Mouse (Mus musculus) C2C12 (cell line): ENCODE results near the gene Rflnb.

Experiments
- CEBPB ChIP-seq: IDR thresholded peaks from one replicate; pipeline ENCODE4 v1.6.1; 2011; ENCODE audit warnings: low read depth, mild to moderate bottlenecking, control low read depth, moderate library complexity
- CTCF ChIP-seq: IDR thresholded peaks from one replicate; pipeline ENCODE4 v1.5.1; 2011; ENCODE audit not compliant: control insufficient read depth, insufficient read depth, insufficient read length
- FOSL1 ChIP-seq: IDR thresholded peaks from one replicate; pipeline ENCODE4 v1.8.0; 2011; ENCODE audit warnings: mild to moderate bottlenecking, low read length; ENCODE audit not compliant: poor library complexity, insufficient read depth, severe bottlenecking
- MAX ChIP-seq: IDR thresholded peaks from one replicate; pipeline ENCODE4 v1.6.1; 2011; ENCODE audit warnings: mild to moderate bottlenecking, control low read depth
- MYOD1 ChIP-seq: IDR thresholded peaks from one replicate; pipeline ENCODE4 v1.6.1; 2011; ENCODE audit warnings: low read depth; ENCODE audit not compliant: control insufficient read depth, insufficient read length
- MYOG ChIP-seq: IDR thresholded peaks from one replicate; pipeline ENCODE4 v1.6.1; 2011; ENCODE audit not compliant: control insufficient read depth, insufficient read length; ENCODE audit errors: extremely low read depth
- USF1 ChIP-seq: IDR thresholded peaks from one replicate; pipeline ENCODE4 v1.6.1; 2011; ENCODE audit warnings: low read depth, mild to moderate bottlenecking, control low read depth, moderate library complexity

DNA sequence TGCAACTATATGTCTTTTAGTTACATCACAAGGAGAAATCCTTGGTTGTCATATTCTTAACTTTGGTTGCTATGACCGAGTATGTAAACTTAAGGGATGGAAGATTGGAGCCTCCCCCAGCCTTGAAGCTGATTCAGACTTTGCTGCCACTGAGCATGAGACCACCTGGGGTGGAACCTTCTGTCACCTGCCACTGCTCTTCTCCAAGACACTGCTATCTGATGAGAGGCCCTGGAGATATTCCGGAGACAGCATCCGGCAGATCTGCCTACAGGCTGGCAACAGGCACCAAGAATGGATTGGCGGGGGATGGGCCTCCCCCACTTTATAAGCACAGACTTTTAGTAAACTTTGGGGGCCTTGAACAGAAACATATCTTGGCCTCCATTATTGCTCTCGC lies 24.9 kb upstream of the Rflnb start:
- TF ChIP-seq CTCF (no peak), MYOD1 (no peak), MAX (no peak), USF1 (no peak), MYOG (no peak), CEBPB (no peak), FOSL1 (no peak)
